Mouse (Mus musculus) megakaryocyte, embryonic 14.5 days (primary cell): ENCODE data around the gene Tmem50b.

Source experiments
- FLI1 ChIP-seq: IDR thresholded peaks from 2 replicates; pipeline ENCODE4 v1.6.1; 2012; ENCODE audit warnings: low read length, inconsistent platforms, mixed read lengths
- GATA1 ChIP-seq: IDR thresholded peaks from 3 replicates; pipeline ENCODE4 v1.6.1; 2012; ENCODE audit warnings: mixed read lengths, low read length, inconsistent platforms, borderline replicate concordance

- TF ChIP-seq GATA1, result no peak
- no peak for TF ChIP-seq FLI1
Measured at GRCm38 (mm10) chr16:91534888-91535287, 62.7 kb downstream of the Tmem50b start.
